Mouse (Mus musculus): ENCODE data around the gene Dcp1b.

- TF ChIP-seq CTCF (IDR thresholded peaks at IDR 0.05; ENCODE audit: insufficient read depth, low read length) (no peak), POLR2A (IDR thresholded peaks at IDR 0.05; ENCODE audit: borderline replicate concordance, extremely low read depth, low read depth, low read length) (no peak)
Measured at GRCm38 (mm10) chr6:119194601-119195000, 19.5 kb downstream of the Dcp1b start.
